Mouse (Mus musculus): ENCODE results near the gene Itgb1bp1.

The Itgb1bp1 gene

GRCm38 (mm10) chr12:21286243-21286622 is at the start of gene Itgb1bp1:
Gene Itgb1bp1 (minus strand): TSS chr12:21286284.
- DNase-seq = peak; percentile 99 to 100

- DNase-seq = no peak
Measured at GRCm38 (mm10) chr12:21335869-21336268, 49.8 kb upstream of the Itgb1bp1 start.

GRCm38 (mm10) chr12:21333766-21334165 is 47.7 kb upstream of the Itgb1bp1 start:
- no peak for DNase-seq

- DNase-seq = no peak
Measured at GRCm38 (mm10) chr12:21333021-21333420, 46.9 kb upstream of the Itgb1bp1 start.

- DNase-seq = no peak
Measured at GRCm38 (mm10) chr12:21331711-21332110, 45.6 kb upstream of the Itgb1bp1 start.

- no peak for DNase-seq
Measured at GRCm38 (mm10) chr12:21330961-21331576, 45.0 kb upstream of the Itgb1bp1 start.

- no peak for DNase-seq
Measured at GRCm38 (mm10) chr12:21329661-21330400, 43.7 kb upstream of the Itgb1bp1 start.

- DNase-seq = no peak
Measured at GRCm38 (mm10) chr12:21326325-21326724, 40.2 kb upstream of the Itgb1bp1 start.

- DNase-seq = no peak
Measured at GRCm38 (mm10) chr12:21325266-21325665, 39.2 kb upstream of the Itgb1bp1 start.

- DNase-seq = no peak
Measured at GRCm38 (mm10) chr12:21324101-21324500, 38.0 kb upstream of the Itgb1bp1 start.

- DNase-seq = no peak
Measured at GRCm38 (mm10) chr12:21322856-21323255, 36.8 kb upstream of the Itgb1bp1 start.

GRCm38 (mm10) chr12:21322296-21322695 is 36.2 kb upstream of the Itgb1bp1 start:
- DNase-seq = no peak

- no peak for DNase-seq
Measured at GRCm38 (mm10) chr12:21321170-21321569, 35.1 kb upstream of the Itgb1bp1 start.

GRCm38 (mm10) chr12:21320317-21320716 is 34.2 kb upstream of the Itgb1bp1 start:
- DNase-seq = no peak

GRCm38 (mm10) chr12:21318143-21318895 is 32.2 kb upstream of the Itgb1bp1 start:
- peak; percentile 82 to 86 for DNase-seq

GRCm38 (mm10) chr12:21316869-21317265 is 30.8 kb upstream of the Itgb1bp1 start:
- DNase-seq = peak in 1 of 2 experiments; percentile 27

GRCm38 (mm10) chr12:21315923-21316868 is 30.1 kb upstream of the Itgb1bp1 start, which contains the start of gene Iah1:
Gene Iah1 (plus strand): TSS chr12:21316389.
- DNase-seq = peak; percentile 90 to 93

GRCm38 (mm10) chr12:21312201-21312600 is 26.1 kb upstream of the Itgb1bp1 start:
- DNase-seq = peak; percentile 21 to 53

GRCm38 (mm10) chr12:21306721-21307120 is 20.6 kb upstream of the Itgb1bp1 start:
- DNase-seq = no peak

- peak in 1 of 2 experiments; percentile 22 for DNase-seq
Measured at GRCm38 (mm10) chr12:21305741-21306140, 19.7 kb upstream of the Itgb1bp1 start.

- DNase-seq = peak; percentile 27 to 53
Measured at GRCm38 (mm10) chr12:21302361-21302783, 16.3 kb upstream of the Itgb1bp1 start.

- DNase-seq = peak in 1 of 2 experiments; percentile 38
Measured at GRCm38 (mm10) chr12:21301932-21302331, 15.8 kb upstream of the Itgb1bp1 start.

Measured in kidney, postnatal 4 days (tissue).